Mouse (Mus musculus): ENCODE data around the gene Ipo8.

GRCm38 (mm10) chr6:148795145-148795544 lies 36.1 kb downstream of the Ipo8 start:
- TF ChIP-seq CTCF (IDR thresholded peaks at IDR 0.05; ENCODE audit: low read depth) (no peak), EP300 (IDR thresholded peaks at IDR 0.05; ENCODE audit: low read depth) (no peak)

All from heart, postnatal 0 days (tissue).